Mouse (Mus musculus): ENCODE results near the gene Ndufb3.
"Not testable (repeated sequence)": the region's sequence is repeated elsewhere in the genome, so short reads cannot be mapped to it uniquely, and the experiment has no call there.

The Ndufb3 gene

DNA sequence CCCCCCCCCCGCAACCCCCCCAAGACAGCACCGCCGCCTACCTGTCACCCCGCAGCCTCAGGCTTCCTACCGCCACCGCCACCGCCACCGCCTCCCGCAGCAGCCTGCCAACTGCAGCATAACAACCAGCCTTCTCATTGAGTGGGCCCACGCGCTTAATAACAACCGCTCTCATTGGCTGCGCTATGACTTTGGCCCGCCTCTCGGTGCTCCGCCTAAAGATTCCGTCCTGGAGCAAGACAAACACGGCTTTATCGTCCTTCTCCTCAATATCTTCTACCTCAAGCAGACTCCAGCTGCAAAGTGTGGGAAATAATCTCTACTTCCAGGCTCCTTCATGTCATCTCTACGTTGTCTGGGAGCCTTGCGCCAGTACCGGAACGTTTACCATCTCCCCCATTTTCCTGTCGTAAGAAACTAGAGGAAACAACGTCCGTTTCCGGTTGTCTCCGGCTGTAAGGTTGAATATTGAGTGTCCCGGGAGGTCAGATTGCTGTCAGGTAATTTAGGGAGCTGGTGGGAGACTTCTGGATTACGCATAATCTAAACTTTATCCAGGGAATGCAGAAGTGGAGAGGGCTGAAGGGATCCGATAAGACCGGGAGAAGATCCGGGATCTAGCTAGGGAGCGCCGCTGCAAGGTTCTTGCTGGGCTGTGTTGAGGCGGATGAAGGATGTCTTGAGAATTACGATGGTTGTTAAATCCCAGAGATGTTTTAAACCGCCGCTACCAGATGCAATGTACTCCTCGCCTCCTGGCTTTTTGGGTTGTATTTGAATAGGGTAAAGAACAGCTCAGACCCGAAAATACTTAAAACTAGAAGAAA is at the start of gene Ndufb3, which contains the start of gene Fam126b:
Gene Ndufb3, plus strand, starts transcription at position 214 of the 827 bp plus-strand sequence.
Gene Fam126b, minus strand, starts transcription at position 153 of the 827 bp plus-strand sequence.
- DNase-seq (ENCODE audit: low spot score), result peak; percentile 89

DNA sequence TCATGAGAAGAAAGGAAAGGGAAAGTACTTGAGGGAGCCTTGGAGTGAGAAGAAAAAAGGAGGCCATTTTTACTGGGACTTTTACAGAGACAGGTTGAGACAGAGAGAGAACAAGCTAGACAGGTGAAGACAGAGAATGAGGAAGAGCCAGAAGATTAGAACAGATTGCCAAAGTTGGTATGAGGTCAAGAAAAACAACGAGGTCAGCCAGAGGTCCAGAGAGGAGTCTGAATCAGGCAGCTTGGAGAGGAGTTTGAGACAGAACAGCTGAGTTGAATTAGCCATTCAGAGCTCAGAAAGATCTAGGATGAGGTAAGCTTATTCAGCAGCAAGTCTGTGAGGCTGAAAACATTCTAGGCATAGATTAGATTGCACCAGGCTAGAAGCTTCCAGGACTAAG is 44.8 kb upstream of the Ndufb3 start:
- no peak for DNase-seq (ENCODE audit: low spot score)

DNA sequence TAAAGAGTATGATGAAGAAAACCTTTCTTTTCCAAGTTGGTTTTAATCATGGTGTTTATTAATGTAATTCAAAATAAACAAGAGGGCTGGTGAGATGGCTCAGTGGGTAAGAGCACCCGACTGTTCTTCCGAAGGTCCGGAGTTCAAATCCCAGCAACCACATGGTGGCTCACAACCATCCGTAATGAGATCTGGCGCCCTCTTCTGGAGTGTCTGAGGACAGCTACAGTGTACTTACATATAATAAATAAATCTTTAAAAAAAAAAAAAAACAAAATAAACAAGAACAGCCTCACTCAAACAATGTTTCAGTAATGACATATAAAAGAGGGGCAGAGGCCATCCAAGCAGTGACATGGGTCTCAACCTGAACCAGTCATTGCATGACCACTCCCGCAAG is 25.8 kb upstream of the Ndufb3 start:
- DNase-seq (ENCODE audit: low spot score), result not testable (repeated sequence)

DNA sequence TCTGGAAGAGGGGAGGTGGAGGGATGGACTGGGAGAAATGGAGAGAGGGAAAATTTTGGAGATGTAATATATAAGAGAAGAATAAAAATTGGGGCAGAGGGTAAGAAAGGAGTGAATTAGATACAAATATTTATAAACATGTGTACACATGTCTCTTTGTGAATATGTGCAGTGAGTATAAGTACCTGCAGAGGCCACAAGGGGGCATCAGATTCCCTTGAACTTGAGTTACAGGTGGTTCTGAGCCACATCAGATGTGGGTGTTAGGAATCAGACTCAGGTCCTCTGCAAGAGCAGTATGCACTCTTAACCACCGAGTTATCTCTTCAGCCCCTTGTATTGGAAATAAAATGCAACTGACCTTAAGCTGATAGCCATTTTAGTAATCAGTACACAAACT is 23.7 kb upstream of the Ndufb3 start:
- DNase-seq (ENCODE audit: low spot score), result peak; percentile 52

DNA sequence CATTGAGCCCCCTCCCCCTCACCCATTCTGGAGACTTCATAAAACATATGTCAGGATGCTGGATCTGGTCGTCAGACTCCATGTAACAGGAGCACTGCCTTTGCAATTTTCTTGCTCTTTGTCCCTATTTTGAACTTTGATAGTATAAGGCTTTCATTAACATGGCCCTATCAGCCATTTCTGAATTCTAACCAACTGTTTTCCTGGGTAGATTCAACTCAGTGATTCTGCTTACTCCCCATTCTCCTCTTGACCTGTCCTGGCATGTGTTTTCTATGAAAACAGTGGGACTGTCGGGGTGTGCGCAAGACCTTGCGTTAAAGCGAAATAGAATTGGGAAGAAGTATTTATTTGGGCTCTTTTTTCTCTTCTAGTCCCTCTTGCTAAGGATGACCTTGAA is 21.2 kb upstream of the Ndufb3 start:
- no peak for DNase-seq (ENCODE audit: low spot score)

DNA sequence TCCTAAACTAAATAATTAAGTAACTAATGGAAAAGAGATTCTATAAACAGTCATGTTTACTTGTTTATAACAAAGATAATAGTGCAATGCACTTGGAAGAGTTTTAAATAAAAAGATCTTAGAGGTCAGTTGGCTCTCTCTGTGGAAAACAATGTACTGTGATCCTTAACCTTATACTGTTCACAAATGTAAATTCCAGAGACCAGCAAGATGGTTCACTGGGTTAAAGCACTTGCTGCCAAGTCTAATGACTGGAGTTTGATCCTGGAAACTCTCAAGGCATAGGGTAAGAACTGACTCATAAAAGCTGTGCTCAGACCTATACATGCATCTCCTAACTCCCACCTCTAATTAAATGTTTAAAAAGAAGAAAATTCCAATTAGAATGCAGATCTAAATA is 19.6 kb upstream of the Ndufb3 start:
- DNase-seq (ENCODE audit: low spot score), result no peak

DNA sequence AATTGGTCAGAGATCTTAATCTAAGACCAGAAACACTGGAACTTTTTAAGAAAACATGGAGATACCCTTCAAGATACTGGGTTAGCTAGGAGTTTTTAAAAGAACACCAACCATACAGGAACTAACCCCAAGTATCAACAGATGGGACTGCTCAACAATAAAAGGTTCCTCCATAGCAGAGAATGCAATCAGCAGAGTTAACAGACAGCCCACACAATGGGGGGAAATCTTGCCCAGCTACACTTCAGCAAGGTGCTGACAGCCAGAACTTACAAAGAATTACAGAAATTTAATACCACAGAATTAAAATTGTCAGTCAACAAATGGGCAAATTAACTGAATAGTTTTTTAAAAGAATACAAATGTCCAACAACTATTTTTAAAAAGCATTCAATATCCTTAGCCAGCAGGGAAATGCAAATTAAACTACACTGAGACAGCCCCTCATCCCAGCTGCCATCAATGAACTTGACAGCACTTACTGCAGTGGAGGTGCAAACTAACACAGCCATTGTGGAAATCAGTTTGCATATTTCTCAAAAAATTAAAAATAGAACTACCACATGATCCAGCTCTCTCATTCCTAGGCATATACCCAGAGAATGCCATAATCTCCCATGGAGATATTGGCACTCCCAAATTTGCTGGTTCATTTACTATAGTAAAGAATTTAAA is 17.6 kb upstream of the Ndufb3 start:
- DNase-seq (ENCODE audit: low spot score), result no peak

DNA sequence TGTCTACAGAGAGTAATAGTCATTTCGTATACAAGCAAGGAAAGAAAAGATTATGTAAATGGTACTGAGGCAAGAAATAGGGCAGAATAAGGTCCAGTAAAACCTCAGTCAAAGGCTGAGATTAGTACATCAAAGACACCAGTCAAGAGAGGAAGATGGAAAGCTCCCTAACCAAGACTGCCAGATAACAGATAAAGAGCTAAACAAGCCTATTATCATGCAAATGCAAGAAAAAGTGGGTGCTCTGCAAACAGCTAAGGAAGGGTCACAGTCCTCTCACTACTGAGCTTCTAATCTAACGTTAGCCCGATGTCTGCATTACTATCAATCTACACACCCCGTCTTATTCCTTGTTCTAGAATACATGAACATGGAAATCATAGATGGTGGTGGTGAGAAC is 15.7 kb upstream of the Ndufb3 start:
- no peak for DNase-seq (ENCODE audit: low spot score)

DNA sequence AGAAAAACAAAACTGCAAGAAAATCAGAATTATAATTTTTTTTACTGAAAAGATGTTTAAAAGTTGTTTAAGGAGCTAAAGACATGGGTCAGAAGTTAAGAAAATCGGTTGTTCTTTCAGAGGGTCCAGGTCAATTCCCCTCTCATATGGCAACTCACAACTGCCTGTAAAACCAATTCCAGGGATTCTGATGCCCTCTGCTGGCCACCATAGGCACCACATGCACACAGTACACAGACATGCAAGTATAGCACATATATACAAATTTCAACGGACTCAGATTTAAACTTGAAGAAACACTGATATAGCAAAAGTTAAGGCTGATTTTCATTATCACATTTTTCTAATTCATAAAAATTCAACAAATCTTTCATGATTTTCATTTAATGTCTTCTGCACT is 7.0 kb upstream of the Ndufb3 start:
- peak; percentile 51 for DNase-seq (ENCODE audit: low spot score)

DNA sequence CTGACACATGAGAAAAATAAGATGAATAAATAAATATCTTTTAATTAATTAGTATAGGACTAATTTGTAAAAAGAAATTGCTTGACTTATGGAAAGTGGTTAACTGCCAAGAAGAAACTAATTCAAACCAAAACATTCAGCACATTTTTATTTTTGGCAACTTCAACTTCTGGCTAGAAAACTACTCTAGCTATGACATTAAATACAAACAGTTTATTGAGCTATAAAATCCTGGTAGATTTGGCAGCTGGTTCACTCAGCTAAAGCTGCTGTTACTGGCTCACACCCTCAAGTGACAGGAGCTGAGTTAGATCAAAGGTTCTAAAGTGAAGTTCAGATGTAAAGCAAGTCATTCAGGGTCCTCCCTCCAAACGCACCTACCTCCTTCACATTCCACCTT is 3.6 kb upstream of the Ndufb3 start:
- no peak for DNase-seq (ENCODE audit: low spot score)

DNA sequence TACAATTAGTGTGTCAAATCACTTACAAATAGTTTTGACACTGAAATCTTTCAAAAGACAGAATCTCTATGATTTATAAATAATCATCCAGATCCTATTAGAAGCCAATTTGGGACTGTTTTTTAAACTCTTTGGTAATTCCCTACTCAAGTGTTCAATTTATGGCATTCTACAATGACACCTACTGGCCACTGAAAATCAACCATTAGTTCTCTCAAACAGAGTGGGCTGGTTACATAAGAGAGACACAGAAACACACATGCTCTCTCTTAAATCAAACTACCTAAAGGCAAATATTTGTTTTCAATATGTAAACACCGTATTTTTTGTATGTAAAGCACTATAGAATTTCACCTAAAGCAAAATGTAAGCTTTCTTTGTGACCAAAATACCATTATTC is 1.9 kb upstream of the Ndufb3 start:
- no peak for DNase-seq (ENCODE audit: low spot score)

DNA sequence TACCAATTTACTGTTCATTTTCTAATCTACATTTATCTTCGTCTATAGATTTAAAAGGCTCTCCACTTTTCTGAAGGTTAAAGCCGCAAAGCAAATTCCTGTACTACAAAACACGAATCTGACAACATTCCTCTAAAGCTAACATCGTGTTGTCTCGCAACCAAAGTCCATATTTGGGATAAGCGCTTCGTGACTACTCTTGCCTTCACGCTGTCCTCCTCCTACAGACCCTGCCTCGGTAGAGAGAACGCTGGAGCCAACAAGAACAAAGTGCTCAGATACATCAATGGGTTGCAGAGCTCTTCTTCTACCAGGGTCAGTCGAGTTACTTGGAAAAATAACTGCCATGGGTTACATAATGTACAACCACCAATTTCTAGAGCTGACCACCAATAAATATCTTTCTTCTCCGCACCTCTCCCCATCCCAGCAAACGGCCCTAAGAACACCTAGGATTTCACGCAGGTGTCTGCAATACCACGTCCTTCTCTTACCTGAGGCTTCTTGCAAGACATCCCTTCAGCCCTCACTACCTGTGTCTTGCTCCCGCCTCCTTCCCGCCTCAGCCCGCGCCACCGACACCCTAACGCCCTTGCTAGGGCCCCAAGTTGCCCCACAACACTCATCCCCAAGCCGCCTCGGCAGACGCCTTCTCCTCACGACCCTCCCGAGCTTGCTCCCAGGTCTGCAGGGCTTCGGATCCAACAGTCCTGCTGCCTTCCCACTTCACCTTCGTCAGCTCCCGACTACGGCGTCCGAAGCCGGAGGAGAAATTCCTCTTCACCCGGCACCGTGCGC is 612 bp upstream of the Ndufb3 start:
- DNase-seq (ENCODE audit: low spot score), result peak; percentile 19

DNA sequence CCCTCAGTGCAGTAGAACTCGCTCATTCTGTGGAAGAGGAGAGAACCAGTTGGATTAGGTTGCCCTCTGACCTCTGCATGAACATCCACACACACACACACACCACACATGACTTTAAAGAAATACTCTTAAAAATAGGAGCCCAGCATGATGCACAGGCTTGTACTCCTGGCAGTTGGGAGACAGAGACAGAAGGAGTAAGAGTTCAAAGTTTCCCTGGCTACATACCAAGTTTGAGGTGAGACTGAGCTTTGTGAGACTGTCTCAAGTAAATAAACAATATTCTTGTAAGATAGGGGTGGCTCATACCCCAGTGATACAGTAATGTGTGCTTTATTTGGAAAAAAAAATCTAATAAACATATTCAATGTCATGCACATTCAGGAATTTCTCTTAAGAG is 1.3 kb downstream of the Ndufb3 start:
- DNase-seq (ENCODE audit: low spot score), result no peak

DNA sequence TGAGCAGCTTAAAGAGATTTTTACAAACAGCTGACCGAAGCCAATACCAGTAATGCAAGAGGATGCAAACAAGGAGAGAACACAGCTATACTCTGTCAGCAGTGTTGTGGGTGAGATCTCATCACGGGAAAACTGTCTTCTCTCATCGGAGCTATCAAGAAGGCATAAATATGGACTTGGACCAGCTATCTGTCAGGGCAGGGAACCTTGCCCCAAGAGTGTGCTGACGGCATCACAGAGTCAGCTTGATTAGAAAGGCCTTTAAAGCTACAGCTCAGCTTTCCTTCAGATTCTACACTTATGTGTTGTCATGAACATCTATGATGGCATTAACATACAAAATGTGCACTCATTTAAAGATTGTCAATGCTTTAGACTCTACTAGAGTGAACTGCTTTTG is 16.5 kb downstream of the Ndufb3 start:
- no peak for DNase-seq (ENCODE audit: low spot score)

DNA sequence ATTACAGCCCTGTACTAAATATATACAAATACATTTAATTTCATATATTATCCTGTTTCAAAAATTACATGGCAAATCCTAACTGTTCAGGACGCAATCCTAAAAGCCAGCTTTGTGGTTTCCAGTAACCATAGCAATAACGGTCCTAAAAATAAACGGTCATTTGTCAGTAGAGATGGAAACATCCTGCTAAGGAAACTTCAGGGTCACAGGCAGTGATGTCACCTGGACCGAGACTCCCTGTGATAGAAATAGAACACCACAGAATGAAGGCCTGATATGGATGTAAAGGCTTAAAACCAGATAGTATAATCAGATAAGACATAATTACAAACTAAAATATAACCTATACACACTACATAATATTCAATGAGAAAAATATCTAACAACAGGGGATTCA is 17.6 kb downstream of the Ndufb3 start:
- DNase-seq (ENCODE audit: low spot score), result no peak

DNA sequence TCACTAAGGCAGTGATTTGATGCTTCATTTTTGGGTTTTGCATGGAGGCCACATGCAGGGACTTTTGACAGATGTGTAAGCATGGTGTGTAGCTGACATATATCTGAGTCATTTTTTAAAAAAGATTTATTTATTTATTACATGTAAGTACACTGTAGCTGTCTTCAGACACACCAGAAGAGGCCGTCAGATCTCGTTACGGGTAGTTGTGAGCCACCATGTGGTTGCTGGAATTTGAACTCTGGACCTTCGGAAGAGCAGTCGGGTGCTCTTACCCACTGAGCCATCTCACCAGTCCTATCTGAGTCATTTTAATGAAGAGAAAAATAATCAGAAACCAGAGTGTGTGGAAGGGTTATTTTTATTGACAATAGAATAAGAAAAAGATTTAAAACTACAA is 23.4 kb downstream of the Ndufb3 start:
- DNase-seq (ENCODE audit: low spot score), result not testable (repeated sequence)

DNA sequence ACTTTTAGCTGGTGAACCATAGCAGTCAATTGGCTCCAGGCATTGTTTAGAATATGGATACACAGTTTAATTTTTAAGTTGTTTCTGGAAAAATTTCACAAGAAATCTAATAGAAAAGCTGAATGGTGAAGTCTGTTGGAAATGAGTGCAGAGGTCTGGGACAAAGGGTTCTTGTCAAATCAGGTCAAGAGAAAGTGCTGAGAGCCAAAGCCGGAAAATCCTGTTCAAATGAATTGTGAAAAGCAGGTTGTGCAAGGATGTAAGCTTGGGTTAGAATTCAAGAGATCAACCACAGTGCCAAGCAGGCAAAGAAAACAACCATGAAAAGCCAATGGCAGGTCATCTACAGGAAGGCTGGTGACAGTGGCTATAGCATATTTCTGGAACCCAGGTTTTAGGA is 24.0 kb downstream of the Ndufb3 start:
- DNase-seq (ENCODE audit: low spot score), result no peak

DNA sequence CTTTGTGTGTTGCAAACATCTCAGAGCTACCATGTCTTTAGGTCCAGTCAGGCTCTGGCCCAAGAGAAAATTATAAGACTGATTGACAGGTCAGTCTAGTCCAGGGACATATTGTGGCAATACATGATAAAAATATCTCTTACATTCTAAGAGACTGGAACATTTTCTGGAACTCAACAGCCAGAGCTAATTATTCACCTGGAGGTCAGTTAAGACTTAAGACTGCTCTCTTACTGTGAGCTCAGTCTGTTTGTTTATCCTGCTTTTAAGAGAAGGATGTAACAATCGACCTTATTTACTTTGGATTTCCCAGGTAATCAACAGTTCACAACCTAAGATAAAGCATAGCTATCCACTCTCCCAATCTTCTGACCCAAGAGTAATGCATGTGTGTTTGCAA is 24.4 kb downstream of the Ndufb3 start:
- DNase-seq (ENCODE audit: low spot score), result no peak

DNA sequence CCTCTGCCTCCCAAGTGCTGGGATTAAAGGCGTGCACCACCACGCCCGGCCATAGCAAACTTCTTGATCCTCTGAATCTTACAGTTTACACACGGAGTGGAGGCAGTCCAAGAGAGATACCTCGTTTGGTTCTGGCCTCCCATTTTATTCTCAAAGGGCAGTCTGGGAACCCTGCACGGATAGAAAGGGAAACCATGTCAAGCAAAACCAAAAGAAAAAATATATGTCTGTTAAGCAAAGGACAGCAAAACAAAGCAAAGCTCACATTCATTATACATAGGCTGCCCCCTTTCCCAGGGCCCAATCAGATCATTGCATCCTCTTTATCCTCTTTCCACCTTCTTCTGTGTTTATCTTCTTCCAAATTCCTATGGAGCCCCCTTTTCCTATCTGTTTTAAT is 27.6 kb downstream of the Ndufb3 start:
- DNase-seq (ENCODE audit: low spot score), result peak; percentile 34

DNA sequence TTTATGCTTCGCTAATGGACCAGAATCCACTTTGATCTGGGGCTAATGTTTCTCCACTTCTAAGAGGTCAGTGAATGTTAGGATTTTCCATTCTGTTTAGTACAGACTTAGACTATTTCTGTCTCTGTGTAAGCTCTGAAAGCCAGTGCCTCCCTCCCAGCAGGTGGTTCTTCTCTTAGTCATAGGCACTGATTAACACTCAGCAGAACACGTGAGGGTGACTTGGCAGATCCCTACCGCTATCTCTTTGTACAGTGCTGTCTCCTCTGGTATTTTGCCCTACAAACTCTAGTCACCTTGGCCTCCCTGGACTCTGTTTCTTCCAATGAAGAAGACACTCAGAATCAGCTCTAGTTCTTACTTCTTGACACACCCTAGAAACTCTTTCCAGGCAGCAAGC is 28.2 kb downstream of the Ndufb3 start:
- DNase-seq (ENCODE audit: low spot score), result no peak

DNA sequence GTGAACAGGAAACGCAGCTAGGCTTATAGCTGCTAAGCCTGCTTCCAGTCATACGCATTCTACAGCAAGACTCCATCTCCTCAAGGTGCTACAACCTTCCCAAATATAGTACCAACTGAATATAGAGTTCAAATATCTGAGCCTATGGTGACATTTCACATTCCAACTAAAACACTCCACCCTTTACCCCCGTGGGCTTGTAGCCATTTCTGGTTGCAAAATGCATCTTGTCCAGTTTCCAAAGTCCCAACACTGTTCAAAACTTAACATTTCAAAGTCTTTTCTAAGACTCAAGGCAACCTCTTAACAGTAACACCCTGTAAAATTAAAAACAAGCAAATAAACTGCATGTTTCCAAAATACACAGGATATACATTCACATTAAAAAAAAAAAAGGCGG is 29.0 kb downstream of the Ndufb3 start:
- DNase-seq (ENCODE audit: low spot score), result no peak

DNA sequence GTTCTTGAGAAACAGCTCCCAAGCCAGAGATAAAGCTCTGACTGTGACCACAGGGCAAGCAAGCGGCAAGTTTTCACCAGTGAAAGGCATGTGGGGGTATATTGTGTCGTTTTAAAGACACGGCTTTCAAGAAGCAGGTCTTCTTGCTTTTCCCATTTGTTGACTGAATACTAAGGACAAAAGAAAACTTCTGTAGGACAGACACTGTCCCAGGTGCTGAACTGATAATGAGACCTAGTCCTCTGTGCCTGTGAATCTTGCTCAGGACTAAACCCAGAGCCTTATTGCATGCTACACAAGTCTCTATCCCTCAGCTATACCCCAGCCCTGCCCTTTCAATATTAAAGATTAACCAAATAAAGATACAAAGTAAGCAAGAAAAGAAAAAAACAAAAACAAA is 30.0 kb downstream of the Ndufb3 start:
- DNase-seq (ENCODE audit: low spot score), result no peak

DNA sequence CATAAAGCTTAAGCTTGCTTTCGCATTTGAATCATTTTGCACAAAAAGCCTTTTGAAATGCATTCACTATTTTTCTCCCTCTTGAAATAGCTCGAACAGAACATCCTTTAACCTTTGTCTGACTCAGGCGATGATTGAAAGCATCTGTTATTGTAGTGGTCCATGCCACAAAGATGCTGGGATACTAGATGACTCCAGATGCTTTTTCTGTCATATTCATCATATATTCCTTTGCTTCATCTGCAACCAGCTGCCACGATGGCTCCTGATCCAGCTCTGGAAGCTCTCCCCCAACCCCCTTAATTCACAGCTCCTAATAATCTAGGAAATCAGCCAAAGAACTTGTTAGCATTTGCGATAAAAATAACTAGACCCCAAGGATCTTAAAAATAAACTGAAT is 30.9 kb downstream of the Ndufb3 start:
- no peak for DNase-seq (ENCODE audit: low spot score)
